Mouse (Mus musculus) adrenal gland, adult 2 months (tissue): ENCODE measurements at regions not wholly inside any gene's neighbourhood (a gene's known extent, or its start where the extent isn't known, plus 50 kb on each side); places are given as distances from the start of the nearest gene placed in this dataset.

ENCODE experiments used
- DNase-seq: peaks from one replicate; pipeline ENCODE4 v3.0.0; 2021

DNA sequence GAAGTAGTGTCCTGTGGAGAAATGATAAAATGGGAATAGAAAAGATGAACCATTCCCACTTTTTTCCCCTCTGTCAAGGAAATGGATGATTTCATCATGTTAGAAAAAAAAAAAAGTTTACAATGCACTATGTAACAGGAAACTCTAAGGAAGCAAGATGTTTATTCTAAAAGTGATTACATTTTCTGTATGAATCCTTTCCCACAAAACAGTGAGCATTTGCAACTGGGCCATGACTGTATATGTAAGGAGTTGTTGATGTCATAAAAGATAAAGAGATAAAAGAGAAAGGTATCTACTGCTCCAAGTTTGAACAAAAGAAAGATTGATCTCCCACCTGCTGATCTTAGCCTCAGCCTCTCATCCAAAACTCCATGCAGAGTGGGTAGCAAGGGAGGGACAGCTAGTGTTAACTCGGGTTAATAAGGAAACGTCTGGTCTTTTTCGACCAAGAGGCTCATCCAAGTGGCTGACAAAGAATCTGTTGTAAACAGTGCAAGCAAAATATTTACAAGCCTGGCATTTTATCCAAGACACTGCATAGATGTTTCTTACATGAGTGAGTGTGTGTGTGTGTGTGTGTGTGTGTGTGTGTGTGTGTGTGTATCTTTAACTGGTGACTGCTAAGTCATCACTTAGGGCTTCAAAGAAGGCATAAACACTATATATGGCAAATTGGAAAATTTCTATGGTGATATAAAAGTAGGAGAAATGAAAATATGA, 213.3 kb downstream of the Gm9733 start:
- DNase-seq: no peak

DNA sequence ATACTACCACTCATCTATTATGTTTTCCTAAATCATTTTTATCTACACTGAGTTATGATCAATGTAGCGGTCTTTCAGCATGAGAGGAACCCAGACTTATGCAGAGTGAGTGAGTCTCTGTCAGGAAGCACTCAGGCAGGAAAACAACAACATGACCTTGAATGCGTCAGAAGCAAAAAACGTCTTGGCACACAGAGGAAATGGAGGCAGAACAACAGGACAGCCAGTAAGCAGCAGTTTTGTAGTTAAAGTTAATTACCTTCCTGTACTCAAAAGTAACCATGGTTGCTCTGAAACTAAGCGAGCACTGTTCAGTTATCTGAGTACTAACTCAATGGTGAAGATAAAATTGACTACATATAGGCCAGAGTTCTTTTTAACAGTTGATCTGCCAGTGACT, 205.4 kb downstream of the Gm9733 start:
- DNase-seq: peak; percentile 42

DNA sequence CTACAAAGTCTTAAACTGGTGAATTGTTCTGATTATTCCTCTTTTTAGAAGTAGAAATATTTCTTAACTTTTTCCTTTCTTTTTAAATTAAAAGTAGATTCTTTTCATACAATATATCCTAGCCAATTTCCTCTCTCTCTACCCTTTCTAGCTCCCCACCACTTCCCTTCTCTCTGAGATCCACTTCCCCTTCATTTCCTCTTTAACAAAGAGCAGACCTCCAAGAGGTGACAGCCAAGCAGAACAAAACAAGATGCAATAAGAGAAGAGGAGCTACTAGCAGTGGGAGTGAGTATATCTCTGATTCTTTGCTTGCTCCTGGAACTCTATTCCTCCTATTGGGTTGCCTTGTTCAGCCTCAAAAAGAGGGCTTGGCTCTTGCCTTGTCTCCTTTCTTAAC, 203.7 kb downstream of the Gm9733 start:
- DNase-seq: no peak

DNA sequence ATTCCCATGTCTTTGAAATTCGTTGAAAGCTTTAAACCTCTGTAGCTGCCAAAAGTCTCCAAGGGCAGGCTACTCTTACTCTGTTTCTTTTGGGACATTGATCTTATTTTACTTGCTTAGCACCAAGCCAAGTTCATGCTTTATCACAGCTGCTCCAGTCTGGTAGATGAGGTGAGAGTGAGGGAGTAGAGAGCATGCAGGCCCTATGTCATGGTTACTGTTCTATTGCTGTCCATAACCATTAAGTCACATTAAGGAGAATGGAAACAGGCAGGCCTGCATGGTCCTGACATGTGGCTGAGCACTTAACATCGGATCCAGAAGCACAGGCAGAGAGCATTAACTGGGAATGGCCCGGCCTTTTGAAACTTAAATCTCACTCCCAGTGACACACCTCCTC, 203.1 kb downstream of the Gm9733 start:
- DNase-seq: no peak

DNA sequence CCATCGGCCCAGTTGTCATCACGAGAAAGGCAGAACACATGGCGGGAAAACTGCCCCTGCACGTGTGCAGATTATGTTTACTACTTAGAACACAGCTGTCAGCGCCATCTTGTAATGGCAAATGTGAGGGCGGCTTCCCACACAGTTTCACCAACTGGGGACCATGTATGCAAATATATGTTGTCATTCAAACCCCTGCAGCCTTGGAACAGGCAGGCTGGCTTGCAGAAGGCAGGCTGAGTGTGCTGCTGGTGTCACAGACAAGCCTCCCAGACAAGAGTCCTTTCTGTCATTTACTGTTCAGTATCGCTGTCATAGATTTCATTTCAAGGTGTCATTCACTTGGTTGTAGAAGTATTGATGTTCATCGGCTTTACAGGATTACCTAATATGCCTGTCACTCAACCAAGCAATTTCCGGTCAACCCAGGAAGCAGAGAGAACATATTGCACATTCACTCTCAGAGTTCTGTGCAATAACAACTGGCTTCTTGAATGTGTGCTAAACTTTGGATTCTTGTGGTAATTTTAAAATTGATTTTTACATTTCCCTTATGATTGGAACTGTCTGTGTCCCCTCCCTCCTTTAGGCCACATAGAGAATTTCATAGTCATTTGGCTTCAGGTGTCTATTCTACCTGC, 202.3 kb downstream of the Gm9733 start:
- no peak for DNase-seq

DNA sequence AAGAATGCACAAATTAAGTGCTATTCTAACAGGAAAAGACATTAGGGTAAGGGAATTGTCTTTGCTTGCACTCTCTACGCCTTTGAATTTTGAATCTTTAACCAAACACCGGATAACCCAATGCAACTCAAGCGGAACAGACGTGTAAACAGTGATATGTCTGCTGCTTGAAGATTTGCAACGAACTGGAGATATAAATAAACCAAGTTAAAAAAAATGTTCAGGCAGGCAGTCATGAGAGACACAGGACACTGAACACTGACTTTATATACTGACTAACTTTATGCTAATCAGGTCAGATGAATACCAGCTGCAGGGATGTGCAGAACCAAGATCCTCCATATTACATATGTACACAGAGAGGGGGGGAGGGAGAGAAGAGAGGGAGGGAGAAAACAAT, 200.0 kb downstream of the Gm9733 start:
- no peak for DNase-seq

DNA sequence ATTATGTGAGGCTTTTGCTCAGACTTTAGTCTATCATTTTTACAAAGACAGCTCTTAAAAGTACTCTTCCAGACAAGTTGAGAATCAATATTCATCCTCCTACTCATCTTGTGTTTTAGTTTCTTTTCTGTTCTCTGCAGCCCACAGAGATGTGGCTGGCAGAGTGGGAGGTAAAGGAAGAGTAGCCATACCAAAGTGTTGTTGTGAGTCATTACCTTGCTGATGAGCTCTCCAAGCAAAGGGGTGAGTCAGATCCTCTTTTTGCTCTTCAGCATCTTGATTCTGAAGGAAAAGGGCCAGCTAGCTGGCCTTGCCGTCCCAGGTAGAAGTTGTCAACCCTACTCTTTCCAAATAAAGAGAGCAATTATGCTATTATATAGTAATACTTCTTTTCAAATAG, 192.6 kb downstream of the Gm9733 start:
- no peak for DNase-seq

DNA sequence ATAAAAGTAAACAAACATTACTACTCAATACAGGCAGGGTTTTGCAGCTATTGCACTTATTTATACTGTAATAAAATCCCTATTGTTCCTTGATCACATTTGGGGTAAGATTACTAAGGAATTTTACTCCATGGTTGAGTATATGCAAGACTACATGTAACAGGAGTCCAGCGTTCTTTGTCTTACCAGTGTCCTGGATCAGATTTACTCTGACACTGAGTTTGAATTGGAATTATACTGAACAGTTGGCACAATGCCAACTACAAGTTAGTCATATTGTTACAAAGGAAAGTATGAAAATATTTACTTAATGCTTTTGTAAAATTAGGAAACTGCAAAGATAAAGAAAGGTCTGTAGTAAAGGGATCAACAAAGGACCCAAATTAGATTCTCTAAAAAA, 178.4 kb downstream of the Gm9733 start:
- no peak for DNase-seq

DNA sequence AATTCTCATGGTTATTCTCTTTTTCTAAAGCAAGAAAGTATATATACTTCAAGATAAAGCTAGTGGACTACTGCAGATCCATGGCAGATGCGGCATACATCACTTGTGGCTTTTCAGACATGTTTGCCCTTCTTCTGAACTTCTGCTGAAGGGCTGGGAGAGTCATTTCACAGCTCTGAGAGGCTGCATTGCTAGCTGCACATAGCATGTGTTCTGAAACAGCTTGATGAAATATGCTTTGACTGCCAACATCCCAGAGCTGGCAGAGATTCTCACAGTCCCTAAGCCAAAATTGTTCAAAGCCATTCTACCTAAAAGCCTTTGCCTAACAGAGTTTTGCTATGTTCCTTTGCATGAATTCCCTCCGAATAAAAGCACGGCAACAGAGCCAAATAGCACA, 177.9 kb downstream of the Gm9733 start:
- DNase-seq: peak; percentile 66

DNA sequence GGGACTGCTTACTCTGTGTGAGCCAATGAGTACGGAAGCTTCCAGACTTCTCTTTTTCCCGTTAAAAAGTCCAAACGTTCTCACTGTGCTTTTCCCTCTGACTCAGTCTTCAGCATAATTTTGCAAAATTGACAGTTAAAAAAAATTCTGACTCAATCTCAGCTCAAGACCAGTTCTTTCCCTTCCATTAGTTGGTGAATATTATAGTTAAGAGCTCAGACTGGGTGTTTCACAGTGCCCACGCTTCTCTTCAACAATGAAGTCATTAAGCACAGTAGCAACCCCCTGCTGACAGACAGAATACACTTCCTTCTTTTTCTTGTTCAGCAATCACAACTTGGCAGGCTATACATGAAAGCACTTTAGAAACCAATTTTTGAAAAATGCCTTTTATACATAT, 175.4 kb downstream of the Gm9733 start:
- no peak for DNase-seq

DNA sequence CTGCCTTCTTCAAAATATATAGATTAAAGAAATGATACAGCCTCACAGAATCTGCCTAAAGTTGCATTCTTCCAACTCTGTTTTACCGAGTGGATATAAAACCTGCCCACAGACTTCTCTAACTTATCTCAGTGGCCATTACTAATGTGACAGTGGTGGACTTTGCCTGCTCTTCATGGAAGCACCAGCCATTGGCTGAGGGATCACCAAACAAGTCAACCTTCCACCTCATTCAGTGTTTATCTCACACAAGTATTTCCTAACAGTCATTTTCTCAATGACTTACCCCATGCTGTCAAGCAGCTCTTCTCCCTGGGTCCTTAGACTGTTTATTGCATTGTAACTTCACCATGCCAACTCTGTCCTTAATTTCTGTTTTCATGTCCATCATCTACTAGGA, 174.3 kb downstream of the Gm9733 start:
- no peak for DNase-seq

DNA sequence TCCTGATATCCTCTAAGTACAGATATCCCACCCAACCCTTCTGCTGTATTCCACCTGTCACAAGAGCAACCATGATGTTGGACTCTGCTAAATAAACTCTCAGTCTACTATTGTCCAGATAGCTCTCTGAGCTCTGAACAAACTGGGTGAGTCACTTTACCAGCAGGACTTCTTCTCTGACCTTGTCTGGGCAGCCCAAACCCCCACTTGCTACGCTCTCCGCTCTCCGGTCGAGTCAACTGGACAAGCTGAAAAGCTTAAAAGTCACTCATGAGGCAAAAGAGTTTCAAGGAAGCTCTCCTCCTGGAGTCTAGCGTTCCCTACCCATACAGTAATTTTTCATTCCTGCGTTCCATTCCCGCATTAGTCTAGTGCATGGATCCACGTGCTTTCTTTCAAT, 173.2 kb downstream of the Gm9733 start:
- DNase-seq: peak; percentile 76

DNA sequence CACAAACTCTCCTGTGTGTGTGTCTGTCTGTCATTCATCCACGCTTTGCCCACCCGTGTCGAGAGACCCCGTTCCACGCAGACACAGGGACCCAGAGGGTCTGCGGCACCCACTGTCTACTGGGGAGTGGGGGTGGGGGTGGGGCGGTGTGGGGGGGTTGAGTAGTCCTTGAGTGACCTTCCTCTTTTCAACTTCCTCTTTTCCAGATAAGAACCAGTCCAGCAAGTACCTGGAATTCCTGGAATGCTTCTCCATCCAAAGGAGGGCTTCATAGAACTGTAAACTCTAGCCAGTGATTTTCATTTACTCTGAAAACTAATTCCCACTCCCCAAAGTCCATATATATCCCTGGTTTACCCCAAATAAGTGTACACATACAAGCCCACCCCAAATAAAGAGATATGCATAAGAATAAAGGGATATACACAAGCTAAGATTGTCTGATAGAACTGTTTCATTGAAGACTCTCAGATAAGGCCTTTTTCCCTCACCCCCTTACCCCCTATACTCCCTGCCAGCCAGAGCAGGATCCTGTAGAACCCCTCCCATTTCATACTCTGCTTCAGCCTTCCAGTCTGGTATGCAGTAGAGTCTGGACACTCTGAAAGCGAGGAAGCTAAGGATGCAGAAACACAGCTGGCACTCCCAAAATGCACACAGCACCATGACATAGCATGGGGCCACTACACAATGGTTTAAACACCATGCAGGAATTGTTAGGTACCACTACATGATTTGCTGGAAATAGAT, 172.0 kb downstream of the Gm9733 start:
- DNase-seq: no peak

DNA sequence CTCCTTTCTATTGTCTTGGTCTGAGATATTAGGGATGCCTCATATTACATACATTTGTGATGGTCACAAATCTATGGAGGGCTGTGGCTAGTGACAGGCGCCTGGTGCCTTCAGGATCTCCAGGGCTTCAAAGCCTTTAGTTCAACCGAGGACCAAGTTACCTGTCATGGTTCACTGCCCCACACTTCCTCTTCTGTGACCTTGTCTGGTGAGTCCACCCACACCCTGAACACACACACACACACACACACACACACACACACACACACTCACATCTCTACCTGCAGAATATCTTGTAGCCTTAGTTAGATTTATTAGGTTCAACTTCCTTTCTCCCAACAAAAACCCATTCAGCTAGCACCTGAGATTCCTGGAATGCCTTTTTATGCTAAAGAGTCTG, 156.3 kb downstream of the Gm9733 start:
- no peak for DNase-seq

DNA sequence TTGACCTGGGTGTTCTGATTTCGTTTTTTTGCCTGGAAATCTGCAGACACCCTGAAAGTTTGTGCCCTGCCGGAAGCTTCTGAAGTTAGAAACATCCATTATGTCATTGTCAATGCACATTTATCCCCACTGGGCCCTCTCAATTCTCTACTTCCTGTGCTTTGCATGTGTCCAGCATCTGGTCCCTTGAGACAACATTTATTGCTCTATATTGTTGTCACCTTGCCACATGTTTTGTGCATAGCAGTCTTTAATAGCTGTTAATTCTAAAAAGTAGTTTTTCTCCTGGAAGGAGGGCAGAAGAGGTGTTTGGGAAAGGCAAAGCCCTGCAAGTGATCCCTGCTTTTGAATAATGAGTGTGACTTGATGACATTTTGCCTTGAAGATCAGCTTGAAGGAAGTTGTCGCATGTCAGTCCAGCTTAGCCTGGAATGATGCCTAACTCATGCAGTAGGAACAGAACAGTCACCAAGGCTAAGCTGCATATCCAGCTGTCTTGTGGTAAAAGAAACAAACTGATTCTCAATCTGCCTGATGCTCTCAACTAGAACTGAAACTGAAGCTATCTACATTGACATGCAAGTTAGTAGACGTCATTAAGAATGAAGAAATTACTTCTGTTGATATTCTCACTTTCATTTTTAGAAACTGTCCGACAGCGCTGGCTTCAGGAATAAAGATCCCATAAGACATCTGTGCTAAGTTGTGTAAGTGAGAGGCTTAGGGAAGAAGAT, 152.9 kb downstream of the Gm9733 start:
- peak; percentile 23 for DNase-seq

DNA sequence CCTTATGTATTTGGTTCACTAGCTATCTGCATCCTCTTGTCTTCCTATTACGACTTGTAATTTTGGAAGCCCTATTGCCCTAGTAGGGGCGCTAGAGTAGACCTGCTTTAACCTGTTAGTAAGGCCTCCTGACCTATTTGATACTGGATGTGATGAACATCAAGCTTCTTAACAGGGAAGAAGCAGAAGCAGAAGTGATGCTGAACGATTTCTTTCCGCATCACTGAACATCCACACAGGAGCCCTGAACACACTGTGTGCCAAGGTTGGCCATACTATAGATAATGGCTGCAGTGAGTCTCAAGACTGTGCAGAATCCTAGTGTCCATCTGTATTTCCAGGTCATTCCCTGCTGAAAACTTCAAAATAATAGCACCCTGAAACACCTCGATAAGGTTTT, 151.0 kb downstream of the Gm9733 start:
- no peak for DNase-seq

DNA sequence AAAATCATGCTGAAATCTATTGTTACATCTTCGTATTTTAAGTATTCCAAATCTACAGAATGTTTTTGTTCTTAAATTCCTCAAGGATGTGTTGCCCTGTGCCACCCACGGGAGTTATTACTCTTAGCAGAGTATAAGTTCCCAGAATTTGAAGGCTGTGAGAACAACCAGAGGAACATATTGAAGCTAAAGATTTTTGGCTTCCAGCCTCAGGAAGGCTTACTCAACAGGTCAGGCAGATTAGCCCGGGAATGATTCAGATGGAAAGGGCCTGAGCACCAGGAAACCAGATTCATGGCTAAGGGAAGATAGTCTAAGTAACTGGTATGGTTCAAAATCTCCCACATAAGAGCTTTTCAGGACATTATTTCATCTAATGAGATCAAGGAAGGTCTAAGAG, 145.4 kb downstream of the Gm9733 start:
- peak; percentile 30 for DNase-seq

DNA sequence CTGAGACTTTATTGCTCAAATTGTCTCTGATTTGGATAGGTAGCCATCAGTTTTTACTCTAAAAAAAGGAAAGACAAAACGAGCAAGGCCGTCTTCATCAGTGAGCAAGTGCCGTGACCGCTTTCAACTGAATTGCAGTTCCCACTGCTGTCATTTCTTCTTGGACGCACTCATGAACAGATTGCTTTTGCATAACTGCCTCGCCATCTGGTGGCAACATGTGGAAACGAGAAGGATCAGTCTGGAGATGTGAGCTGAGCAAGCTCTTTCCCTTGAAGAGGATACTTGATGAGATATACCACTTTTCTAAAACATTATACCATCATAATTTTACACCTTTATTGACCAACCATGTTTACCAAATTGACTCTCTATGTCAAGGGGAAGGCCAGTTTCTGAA, 137.7 kb downstream of the Gm9733 start:
- peak; percentile 72 for DNase-seq

DNA sequence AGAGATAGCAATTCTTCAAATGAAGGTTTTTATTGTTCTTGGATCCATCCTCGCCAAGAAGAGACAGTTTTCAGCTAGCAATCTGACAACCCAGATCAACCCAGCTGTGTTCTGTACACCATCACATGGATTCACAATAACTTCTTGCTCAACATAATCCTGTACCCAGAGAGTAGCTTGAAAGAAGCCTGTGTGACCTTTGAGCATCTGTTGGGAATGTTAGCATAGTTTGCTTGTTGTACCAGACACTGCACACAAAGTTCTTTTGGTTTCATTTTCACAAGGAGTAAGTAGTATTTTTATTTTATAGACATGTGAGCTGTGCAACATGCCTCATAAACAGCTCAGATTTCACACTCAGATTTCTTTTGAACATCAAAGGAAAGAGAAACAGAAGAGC, 136.0 kb downstream of the Gm9733 start:
- DNase-seq: no peak

DNA sequence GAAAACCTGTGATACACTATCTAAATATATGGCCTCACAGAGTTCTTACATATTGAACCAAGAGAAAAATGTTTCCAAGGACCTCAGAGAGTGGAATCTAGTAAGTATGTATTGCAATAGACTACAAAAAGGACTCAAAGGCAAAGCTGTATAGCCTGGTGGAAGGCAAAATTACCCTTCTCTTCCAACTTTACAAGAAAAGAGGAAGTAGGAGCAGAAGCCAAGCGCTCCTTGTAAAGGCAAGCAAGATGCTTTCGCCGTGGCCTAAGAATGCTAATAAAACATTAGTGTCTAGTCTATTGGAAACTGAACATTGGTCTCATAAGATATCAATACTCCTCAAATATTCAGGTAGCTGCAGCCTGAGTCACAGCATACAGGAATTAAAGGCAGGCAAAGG, 134.0 kb downstream of the Gm9733 start:
- no peak for DNase-seq

DNA sequence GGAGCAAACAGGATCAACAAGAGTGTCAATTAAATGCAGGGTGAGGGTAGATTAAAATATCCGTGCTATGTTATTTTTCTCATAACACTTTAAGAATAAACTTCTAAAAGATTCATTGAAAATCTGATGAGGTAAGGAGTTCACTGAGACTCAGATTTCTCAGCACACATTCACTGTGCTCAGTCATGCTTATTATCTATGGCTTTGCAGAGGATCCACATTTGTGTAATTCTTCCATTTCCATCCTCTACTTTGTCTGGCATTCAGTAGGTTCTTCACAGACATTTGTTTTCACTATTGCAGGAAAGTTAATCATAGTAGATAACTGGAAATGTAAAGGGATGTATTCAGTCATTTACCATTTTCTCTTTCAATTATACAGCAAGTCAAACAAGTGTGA, 131.8 kb downstream of the Gm9733 start:
- no peak for DNase-seq

DNA sequence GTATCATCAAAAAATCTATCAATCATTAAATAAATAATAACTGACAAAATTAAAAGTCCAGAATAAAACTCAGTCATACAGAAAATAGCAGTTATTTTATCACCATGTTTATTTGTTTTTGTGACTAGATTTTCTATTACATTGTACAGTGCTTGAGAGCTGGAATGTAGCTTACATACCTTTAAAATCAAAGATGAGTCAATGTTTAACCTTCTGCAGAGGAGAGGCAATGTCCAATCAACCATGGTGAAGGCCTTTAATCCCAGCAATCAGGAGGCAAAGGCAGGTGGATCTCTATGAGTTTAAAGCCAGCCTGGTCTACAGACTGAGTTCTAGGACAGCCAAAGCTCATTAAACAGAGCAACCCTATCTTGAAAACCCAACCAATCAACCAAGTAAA, 131.1 kb downstream of the Gm9733 start:
- no peak for DNase-seq

DNA sequence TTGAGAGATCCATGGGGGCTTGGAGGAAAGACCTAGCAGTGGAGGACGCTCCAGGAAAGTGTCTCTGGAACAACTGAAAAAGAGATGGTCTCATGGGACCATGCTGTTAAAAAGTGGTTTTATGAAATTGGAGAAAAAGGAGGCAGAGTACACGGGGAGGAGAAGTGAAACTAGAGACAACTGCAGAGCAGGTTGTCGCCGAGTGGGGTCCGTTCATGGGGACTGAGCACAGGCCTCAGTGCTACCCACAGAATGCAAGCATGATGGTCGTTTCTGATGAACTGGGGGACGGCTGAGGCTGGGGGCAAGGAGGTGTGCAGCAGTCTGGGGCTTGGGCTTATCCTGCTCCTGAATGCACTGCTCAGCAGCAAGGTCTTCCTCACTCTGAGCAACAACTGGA, 129.3 kb downstream of the Gm9733 start:
- DNase-seq: no peak
